Mouse (Mus musculus): ENCODE results near the gene Arhgap25. TPM values are rescaled to one million over a fixed set of nuclear protein-coding genes. Genes with fewer than 3 reads are reported as not detected.
"Not testable (repeated sequence)": the region's sequence is repeated elsewhere in the genome, so short reads cannot be mapped to it uniquely, and the experiment has no call there.

Gene Arhgap25
- total RNA-seq, 2 experiments from 2014 or later: 7.9 to 11.0 TPM

DNA sequence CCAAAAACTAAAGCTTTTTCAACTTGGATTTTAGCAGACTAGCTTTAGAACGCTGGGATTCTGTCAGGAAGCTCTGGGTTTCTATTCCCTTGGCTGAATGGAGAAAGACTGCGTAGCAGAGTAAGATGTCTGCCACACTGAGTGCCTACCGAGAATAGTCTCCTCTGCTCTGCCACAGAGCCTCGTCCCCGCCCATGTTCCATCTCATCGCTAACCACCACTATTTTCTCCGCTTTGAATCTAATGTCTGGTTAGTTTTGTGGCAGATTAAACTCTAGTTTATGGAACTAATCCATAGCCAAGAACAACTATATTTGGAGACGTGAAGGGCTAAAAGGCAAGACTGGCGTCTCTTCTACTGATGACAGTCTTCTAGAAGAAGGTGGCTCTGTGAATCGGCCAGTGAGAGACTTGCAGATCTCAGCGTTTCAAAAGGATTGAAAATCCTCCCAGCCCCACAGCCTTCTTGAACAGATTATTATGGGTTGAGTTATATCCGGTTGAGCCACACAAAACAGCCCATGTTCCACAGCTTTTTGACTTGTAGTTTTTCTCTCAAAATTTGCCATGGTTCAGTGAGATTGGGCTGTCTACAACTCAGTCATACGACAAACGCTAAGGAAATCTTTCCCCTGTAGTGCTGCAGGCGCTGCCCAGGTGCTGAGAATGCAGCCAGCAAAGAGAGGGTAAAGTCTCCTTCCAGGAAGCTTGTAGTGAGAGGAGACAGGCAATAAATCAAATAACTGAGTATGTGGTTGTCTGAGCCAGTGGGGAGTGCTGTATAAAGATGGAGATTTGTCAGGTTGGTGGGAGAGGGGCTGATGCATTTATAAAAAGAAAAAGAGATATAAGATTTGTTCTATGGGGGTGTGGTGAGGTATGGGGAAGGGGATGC, 5.6 kb upstream of the Arhgap25 start:
- DNase-seq (ENCODE audit: low spot score in 2 of 2): no peak
- intact Hi-C loops (cut with DNase I): no loop called here

DNA sequence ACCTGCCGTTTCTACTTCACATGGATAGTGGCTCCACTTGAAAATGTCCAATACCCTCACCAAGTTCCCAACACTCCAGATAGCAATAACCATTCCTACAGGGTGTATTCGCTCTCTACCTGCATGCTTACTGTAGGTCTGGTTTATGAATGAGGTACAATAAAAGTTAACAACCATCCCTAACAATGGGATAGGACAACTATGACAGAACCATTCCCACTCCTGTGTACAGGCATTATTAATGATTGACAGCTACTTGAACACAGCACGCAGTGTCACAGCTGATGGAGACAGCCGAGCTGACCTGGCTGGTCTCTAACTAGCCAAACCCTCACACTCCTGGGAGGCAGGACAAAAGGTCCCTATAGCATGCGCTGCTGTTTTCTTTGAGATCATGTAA, 4.6 kb upstream of the Arhgap25 start:
- no peak for DNase-seq (ENCODE audit: low spot score in 2 of 2)
- intact Hi-C loops (cut with DNase I): no loop called here

DNA sequence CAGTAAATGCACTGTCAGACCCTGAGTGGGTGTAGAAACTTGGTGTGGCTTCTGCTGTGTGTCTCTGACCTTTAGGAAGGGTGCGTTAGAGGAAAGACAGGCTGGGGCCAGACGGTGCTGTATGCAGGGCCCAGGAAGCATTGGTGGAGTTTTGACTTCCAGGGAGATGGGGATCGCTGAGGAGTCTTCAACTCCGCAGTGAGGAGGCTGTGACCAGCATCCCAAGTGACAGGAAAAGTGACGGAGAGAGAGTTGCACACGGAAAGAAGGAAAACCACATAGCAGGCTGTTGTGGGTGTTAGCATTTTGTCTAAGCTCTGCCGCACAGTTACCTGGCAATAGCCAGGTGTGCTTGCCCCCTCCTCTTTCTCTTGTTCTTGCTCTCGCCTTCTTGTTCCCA, 3.2 kb upstream of the Arhgap25 start:
- intact Hi-C loops (cut with DNase I): no loop called here
- DNase-seq (ENCODE audit: low spot score in 2 of 2): no peak

DNA sequence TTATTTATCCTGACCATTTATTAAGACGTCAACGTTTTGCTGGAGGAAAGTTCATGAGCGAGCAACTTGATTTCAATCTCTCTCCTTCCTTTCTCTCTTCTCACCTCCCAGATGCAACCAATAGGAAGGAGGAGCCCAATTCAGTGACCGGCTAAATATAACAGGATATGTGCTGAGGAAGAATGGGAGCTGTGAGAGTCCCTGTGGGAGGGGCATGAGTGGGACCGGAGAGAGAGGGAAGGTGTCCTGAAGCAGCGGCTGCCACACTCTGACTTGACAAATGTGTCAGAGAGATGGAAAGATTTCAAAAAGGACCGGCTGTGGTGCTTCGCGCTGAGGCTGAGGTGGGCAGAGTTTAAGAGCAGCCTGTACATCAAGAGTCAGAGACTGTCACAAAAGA, 2.6 kb upstream of the Arhgap25 start:
- intact Hi-C loops (cut with DNase I): no loop called here

DNA sequence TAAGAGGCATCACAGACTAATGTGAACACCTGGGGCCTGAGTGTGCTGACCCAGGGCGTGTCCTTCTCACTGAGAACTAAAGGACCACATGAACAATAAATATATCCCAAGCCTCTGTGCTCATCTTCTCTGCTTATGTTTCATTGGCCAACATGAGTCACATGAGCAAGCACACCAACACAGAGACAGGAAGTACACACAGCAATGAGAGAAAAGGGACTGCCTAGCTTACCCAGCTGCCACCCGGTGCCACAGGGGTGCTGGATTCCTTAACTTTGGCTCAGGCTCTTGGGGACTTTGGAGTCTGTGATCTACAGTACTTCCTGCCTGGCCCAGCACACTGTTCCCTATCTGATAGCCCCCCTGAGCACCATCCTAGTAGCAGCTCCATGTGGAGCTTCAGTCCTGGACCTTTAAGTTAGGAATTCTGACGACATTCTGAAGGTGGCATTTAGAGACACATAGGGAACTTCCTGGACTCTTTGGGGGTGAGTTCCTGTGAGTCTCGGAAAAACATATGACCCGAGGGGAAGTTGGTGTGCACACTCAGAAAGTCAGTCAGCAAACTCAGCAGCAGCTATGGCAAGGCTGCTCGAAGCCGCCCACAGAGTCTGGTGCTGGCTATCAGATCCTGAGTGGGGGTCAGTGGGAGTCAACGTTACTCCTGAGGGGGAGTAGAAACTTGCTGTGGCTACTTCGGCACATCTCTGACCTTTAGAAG, 2.0 kb upstream of the Arhgap25 start:
- intact Hi-C loops (cut with DNase I): no loop called here
- DNase-seq (ENCODE audit: low spot score in 2 of 2): no peak

More for the DNA sequence above, 2.6 kb upstream of the Arhgap25 start:
- peak; percentile 51 to 56 for DNase-seq (ENCODE audit: low spot score in 2 of 2)

DNA sequence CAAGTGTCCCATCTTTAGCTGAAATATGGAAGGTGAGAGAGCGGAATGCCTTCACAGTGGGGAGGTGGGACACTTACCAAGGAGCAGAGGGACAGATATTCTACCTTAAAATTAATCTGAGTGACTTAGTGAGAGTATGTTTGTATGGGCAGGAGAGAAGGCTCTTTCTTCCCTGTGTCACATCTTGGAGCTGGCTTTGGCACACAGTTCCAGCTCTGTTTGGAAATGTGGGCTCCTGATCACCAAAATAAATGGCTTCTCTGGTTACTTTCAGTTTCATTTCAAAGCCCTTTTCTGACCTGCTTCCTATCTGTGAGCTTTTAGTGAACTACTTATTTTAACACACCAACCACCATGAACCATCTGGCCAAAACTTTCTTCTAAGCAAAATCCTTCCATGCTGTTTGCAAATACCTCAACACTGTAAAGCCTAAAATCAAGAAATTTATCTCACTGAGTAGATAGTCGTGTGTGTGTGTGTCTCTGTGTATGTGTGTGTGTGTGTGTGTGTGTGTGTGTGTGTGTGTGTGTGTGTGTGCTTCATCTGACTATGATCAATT, 1.5 kb downstream of the Arhgap25 start:
- DNase-seq (ENCODE audit: low spot score in 2 of 2): no peak
- intact Hi-C loops (cut with DNase I): no loop called here

DNA sequence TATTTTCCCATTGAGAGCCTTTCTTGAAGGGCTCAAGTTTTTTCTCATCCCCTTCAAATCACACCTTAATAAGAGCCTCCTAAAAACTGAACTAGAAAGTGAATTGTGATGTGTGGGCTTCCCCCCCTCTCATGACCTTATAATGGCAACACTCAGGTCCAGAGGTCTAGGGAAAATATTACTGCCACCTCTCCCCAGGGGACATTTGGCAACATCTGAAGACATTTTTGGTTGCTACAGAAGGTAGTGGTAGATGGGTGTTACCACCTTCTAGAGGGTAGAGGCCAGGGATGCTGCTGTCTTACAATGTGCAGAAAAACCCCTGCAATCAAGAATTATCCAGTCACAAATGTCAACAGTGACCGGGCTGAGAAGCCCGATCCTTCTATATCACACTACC, 2.7 kb downstream of the Arhgap25 start:
- intact Hi-C loops (cut with DNase I): no loop called here
- DNase-seq (ENCODE audit: low spot score in 2 of 2): no peak

DNA sequence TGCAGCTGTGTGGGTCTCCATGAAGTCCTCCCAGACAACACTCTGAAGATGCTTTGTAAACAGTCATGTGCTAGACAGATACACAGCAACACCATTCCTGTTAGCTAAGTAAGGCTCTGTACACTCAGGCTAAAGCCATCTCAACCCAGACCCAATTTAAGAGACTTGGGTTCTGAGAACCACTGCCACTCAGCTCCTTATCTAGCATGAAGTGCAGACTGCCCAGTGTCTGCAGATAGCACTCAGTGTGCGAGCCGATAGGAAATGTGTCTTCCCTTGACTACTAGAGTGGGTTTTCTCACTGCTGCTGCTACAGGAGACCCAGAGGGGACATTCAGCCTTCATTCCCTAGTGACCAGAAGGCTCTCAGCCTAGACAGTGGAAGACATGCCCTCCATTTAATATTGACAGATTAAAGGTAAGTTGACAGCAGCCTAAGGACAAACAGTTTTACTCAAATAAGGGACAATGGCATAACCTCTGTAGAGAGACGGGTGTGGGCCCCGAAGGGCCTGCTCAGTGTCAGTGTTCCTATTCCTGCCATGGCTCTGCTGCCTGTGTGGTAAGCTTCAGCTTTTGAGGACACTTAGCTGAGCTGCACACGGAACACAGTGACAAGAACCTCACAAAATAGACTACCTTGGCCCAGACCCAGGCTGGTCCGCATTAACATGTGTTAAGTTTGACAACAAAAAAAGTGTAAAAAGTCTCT, 5.1 kb downstream of the Arhgap25 start:
- intact Hi-C loops (cut with DNase I): no loop called here
- DNase-seq (ENCODE audit: low spot score in 2 of 2): no peak

DNA sequence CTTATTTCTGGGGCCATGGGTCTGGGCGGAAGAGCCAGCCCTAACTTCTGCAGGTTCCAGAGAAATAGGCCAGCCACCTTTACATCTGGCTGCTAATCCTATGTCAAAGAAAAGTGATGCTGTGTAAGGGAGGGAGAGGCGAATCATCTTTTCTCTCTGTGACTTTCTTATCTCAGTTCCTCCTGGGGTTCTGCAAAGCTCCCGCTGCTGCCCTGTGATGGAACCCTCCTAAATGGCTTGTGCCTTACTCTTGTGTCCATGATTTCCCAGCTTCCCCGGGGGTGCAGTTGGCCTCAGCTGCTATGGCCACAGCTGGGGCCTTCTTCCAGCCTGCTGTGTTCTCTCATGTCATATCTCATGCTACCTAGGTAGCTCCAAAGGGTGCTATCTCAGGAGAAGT, 5.7 kb downstream of the Arhgap25 start:
- intact Hi-C loops (cut with DNase I): no loop called here

DNA sequence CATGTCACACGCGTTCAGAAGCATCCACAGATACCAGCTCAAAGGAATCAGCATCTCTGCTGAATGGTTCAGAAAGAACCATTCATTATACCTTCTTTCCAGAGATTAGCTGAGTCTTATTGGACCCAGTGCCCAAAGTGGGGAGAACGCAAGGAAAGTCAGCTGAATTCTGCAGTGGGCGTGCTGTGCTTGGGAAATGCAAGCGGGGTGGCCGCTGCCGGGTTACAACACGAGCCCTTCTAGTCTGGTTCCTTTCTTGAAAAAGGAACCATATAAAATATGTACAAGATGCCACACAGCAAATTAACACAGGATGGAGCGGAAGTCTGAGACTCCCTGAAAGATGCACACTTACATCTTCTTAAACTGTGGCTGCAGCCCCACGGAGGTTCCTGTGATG, 7.9 kb downstream of the Arhgap25 start:
- DNase-seq (ENCODE audit: low spot score in 2 of 2): no peak
- intact Hi-C loops (cut with DNase I): no loop called here

More for the DNA sequence above, 5.7 kb downstream of the Arhgap25 start:
- no peak for DNase-seq (ENCODE audit: low spot score in 2 of 2)

DNA sequence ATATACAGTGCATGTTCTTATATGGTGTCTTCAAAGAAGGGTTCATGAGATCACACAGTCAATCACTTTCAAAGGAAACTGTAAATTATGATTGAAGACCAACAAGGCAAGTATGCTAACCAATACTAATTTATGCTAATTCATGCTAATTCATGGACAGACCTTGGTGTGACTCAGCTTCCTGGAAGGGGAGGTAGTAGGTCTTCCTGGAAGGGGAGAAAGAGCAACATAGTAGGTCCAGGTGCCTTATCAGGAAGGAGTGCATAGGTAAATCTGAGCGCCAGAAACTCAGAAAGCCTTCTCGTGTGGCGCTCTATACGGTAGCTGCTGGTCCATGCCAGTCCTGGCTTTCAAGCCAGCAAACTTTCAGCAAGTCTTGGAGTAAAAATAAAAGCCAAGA, 8.8 kb downstream of the Arhgap25 start:
- DNase-seq (ENCODE audit: low spot score in 2 of 2): no peak
- intact Hi-C loops (cut with DNase I): loop anchor here (5.0 kb wide), 2 partner anchors 127 to 422 kb away; partner anchors contain the start of gene D6Ertd527e

DNA sequence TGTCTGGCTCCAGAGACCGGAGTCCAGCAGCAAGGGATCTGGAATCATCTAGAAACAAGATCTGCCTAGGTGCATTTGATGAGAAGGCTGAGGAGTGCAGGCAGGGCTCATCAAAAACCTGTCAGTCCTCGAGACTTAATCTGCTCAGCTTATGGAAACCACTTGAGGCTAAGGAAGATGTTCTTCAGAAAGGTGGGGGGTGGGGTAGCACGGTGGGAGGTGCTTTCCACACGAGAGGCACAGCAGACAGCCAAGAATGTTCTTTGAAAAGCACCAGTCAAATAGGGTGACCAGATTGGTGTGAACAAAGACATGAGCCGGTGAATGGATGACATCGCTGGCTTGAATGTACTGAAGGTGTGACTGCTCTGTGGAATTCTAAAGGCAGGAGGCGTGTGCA, 9.3 kb downstream of the Arhgap25 start:
- no peak for DNase-seq (ENCODE audit: low spot score in 2 of 2)
- intact Hi-C loops (cut with DNase I): loop anchor here (5.0 kb wide), 2 partner anchors 126 to 421 kb away; partner anchors contain the start of gene D6Ertd527e

DNA sequence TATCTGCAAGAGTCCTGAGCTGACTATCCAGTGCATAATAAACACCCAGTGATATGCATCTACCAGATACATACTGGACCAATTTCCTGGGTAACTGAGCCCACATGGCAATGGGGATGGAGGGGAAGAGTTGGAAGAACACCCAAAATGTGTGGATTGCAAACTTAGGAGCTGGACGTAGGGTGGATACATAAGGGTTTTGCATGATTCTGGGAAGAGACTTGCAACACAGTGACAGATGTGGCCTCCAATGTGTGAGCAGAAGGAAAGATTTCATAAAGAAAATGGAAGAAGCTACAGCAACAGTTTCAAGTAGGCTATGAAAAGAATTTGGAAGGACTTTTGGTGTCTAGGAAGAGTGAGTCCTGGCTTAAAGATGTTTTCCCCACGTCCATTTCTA, 10.0 kb downstream of the Arhgap25 start:
- intact Hi-C loops (cut with DNase I): loop anchor here (5.0 kb wide), 2 partner anchors 126 to 421 kb away; partner anchors contain the start of gene D6Ertd527e
- no peak for DNase-seq (ENCODE audit: low spot score in 2 of 2)

DNA sequence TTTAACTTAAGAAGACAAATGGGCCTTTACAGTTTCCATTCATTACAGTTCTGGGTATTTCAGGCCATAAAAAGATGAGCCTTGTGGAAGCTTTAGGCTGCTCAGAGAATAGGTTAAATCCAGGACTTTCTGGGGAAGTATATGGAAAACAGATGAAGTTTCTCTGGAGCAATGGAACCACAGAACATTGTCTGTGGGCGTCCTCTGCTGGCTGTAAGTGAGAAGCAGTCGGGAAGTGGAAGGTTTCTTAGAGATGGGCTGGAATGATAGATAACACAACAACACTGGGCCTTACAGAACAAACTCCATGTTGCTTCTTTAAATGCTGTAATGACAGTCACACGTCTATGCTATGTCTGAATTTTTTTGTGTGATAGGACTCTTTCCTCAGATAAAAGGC, 10.8 kb downstream of the Arhgap25 start:
- intact Hi-C loops (cut with DNase I): loop anchor here (5.0 kb wide), 2 partner anchors 125 to 420 kb away; partner anchors contain the start of gene D6Ertd527e
- DNase-seq (ENCODE audit: low spot score in 2 of 2): peak; percentile 81 to 83

DNA sequence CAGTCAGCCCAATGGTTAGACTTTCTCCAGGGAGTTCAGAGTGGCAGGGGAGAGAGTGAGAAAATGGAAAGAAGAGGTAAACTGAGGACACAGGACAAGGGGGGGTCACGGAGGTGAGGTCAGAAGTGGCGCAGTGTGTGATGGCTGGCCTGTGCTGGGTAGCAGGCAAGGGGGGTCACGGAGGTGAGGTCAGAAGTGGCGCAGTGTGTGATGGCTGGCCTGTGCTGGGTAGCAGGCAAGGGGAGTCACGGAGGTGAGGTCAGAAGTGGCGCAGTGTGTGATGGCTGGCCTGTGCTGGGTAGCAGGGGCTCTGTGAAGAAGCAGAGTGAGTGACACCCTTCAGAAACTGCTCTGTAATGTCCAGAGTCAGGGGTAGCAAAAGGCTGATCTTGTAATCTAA, 11.4 kb downstream of the Arhgap25 start:
- intact Hi-C loops (cut with DNase I): loop anchor here (5.0 kb wide), 2 partner anchors 124 to 419 kb away; partner anchors contain the start of gene D6Ertd527e
- DNase-seq (ENCODE audit: low spot score in 2 of 2): not testable (repeated sequence)

DNA sequence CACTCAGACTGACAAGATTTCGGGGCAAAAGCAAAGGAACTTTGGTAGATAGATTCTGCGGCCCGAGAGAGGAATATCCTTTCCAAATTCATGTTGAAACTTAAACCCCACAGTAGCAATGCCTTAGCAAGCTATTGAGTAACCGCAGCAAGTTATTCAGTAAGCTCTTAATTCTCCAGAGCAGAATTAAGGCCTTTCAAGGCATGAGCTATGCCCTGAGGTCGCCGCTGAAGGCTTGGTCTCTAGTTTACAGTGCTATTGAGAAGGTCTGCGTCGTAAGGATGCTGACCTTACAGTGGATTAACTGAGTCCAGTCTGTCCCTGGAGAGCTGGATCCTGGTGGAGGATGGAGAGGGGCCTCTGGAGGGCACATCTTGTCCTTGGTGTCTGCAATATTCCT, 12.5 kb downstream of the Arhgap25 start:
- intact Hi-C loops (cut with DNase I): loop anchor here (5.0 kb wide), 2 partner anchors 123 to 418 kb away; partner anchors contain the start of gene D6Ertd527e
- DNase-seq (ENCODE audit: low spot score in 2 of 2): no peak

DNA sequence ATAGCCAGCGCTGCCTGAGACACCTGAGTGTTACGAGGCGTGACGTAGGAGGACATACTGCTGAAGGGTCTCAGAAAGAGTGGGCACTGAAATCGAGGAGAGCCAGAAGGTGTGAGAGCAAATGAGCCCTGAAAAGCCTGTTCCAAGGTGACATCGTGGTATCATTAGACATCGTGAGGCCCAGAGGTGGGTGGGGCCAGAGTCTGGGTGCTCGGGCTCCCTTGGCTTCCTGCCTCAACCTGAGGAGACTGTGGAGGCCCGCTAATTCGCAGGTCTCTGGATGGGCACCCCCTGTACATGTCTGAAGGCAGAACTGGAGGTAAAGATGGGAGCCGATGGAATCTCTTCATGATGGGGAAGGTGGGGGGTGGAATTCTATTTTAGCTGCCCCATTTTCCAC, 13.2 kb downstream of the Arhgap25 start:
- intact Hi-C loops (cut with DNase I): loop anchor here (5.0 kb wide), 2 partner anchors 123 to 418 kb away; partner anchors contain the start of gene D6Ertd527e
- no peak for DNase-seq (ENCODE audit: low spot score in 2 of 2)

DNA sequence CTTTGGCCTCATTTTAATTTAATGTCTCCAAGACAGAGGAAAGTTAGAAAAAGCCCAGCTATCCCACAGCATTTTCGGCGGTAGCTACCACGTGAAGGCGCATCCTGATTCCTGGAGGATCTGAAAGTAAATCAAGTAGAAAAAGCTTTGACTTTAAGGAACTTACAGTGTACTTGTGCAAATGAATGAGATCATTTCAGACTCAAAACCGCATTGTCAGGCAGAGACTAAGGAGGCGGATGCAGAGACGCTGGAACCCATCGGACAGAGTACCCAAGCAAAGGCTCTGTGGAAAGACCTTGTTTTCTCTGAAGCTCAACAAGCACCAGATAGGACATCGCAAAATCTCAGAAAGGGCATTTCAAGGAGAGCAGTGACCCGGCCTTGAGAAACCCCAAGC, 14.4 kb downstream of the Arhgap25 start:
- intact Hi-C loops (cut with DNase I): no loop called here
- DNase-seq (ENCODE audit: low spot score in 2 of 2): no peak

DNA sequence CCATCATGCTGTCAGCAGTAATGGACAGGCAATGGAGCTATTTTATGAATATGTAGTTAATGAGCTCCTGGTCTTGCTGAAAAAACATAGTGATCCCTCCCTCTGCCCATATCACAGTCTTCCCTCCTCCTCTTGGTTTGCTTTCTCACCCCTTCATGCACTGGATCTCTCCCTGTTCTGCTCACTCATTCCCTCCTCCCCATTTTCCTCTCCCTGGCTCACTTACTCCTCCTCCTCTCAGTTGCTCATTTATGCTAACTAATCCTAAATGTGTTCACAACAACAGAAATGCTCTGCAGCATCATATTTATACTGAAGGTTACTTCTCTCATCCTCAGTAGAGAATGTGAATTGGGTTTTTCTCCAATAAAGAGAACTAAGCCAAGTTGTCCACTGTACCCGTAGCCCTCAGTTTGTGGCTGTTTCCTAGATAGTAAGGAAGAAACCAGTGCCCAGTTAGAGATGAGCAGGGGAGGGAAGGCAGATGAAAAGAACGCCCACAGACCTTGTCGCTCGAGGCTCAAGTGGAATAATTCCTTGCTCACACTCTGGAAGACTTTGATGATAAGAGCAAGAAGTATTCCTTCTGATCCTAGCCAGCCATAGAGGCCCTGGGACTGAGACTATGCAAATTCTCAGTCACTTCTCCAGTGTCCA, 15.2 kb downstream of the Arhgap25 start:
- no peak for DNase-seq (ENCODE audit: low spot score in 2 of 2)
- intact Hi-C loops (cut with DNase I): no loop called here
